Mouse (Mus musculus): Measurements from ENCODE around the gene Zfp654. TPM values are rescaled to one million over a fixed set of nuclear protein-coding genes. Genes with fewer than 3 reads are reported as not detected.

Gene Zfp654
- total and polyA plus RNA-seq, 3 experiments, result 6.5 to 22.6 (median 7.1) TPM

DNA sequence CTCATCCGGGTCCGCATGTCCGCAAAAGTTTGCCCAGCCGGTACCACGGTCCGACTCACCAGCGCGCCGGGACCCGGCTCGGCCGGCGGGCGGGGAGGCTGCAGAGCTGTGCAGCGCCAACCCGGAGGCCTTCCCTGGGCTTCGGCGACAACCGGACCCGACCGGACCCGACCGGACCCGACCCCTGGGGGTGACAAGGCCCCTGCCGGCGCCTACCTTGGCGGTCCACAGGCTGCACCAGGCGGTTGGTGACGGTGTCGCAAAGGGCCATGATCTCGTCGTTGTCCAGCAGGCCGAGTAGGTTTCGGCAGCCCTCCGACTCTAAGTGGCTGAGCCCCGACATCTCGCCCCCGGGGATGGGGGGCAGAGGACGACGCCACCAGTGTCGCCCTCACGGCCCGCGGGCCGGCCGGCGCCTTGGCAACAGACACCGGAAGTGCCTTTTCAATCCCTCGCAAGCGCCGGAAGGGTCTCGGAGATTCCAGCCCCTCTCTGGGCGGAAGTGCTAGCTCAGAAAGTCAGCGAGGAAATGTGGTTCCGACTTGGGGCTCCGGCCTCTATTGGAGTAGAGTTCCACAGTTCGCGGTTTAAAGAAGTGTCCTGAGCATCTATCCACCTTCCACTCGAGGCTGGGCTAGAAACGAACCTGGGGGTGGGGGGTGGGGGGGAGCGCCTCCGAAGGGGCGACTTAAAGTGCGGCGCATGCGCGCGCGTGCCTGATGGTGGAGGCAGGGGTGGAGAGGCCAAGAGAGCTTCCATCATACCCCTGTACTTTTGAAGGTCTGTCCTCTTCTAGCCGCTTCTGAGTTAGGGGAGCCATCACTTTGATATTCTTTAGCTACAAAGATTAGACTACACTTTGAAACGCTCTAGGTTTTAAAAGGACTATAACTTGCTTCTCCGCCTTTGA, 80.7 kb downstream of the Zfp654 start, which contains the start of gene 4930453N24Rik (continued):
- no peak for TF ChIP-seq SMC3 (IDR thresholded peaks at IDR 0.05; ENCODE audit: low read depth, low read length)

DNA sequence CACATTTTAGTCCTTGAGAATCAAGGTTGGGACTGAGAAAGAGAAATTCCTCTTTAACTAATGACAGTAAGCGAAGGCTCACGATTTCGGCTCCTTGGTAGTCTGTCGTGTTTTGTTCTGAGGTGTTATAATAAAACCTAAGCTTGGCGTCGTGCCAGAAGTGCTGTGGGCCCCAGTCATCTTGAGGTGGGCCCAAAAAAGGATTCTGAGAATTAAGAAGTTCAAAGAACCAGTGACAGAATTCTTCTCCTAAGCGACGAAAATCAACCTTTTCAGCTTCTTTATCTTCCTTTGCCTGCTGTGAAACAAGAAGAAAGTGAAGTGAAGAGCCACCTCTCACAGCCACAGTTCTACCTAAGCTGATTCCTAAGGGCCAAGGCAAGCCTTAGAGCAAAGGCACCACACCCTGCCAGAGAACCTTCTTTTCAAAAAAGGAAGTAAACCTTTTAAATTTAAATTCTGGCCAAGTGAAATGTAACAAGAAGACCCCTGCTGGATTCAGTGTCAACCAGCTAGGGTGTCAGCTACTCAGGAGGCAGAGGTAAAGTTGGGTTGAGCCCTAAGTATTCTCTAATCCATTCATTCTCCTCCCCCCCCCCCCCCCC, 84.7 kb downstream of the Zfp654 start:
- H3K27ac ChIP-seq (ENCODE audit: insufficient read depth, low read depth), result no peak overlapping the region

DNA sequence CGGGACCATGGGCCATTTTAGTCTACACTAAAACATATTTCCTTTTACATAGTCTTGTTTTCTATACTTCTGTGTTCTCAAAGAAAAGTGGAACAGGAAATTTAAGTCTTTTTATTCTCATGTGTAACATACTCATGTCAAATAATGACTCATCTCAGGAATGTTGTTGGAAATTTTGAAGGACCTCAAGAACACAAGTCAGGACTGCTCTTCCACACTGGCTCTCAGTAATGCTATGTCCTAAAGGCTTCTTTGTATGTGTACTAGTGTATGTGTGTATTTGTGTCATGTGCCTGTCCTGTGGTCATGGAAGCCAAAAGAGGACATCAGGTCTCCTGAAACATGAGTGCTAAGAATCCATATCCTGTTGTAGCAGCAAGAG, 92.2 kb downstream of the Zfp654 start:
- Histone ChIP-seq H3K27me3 (replicated peaks) (no peaks in the 10 kb centered on the region), H3K4me1 (ENCODE audit: control insufficient read depth in 1 of 2, insufficient read depth in 2 of 2) (peaks cover 4 to 29% of the 10 kb centered on the region in 2 experiments; a peak in 3 of 4 replicates), H3K27ac (ENCODE audit: insufficient read depth, low read depth) (no peak overlapping the region), H3K4me3 (replicated peaks in 1 of 3; ENCODE audit: low read depth in 2 of 3, low read length in 2 of 3, poor library complexity in 1 of 3) (no peak overlapping the region), H3K36me3 (replicated peaks in 1 of 2; ENCODE audit: control insufficient read depth in 1 of 2, insufficient read depth in 1 of 2, low read length in 1 of 2) (peaks cover 11 to 21% of the 10 kb centered on the region in 2 experiments), H3K79me2 (replicated peaks; ENCODE audit: control insufficient read depth, extremely low read depth, insufficient read depth, poor library complexity, severe bottlenecking) (no peaks in the 10 kb centered on the region), H3K9me3 (replicated peaks; ENCODE audit: low read length) (peaks cover 27% of the 10 kb centered on the region), H3K9ac (ENCODE audit: insufficient read depth, low read depth) (no peak overlapping the region), H3K4me2 (ENCODE audit: insufficient read depth, low read depth, poor library complexity, severe bottlenecking) (no peak overlapping the region)
- DNase-seq (ENCODE audit: extremely low read depth), result no peak
- in situ Hi-C loops (cut with MboI; ENCODE audit: low pct_ligation_motif_present, low pct_unique_long_range_greater_than_20kb, low sequenced_read_pairs), result loop anchor here (25.0 kb wide), 1 partner anchor 728 kb away; no protein-coding TSS in a partner anchor
- TF ChIP-seq TCF12 (IDR thresholded peaks at IDR 0.05; ENCODE audit: low read depth, low read length), result no peak
- no peak for TF ChIP-seq BHLHE40 (IDR thresholded peaks at IDR 0.05; ENCODE audit: low read depth, low read length)
- TF ChIP-seq MXI1 (IDR thresholded peaks at IDR 0.05; ENCODE audit: low read depth, low read length), result no peak
- TF ChIP-seq UBTF (IDR thresholded peaks at IDR 0.05; ENCODE audit: low read depth, low read length), result no peak
- dilution Hi-C loops (cut with MboI; ENCODE audit: extremely low pct_ligation_motif_present, extremely low pct_unique_long_range_greater_than_20kb, low sequenced_read_pairs), result no loop called here

More for the DNA sequence above, 84.7 kb downstream of the Zfp654 start:
- no peaks in the 10 kb centered on the region for H3K27me3 ChIP-seq (replicated peaks)
- H3K9me3 ChIP-seq (replicated peaks; ENCODE audit: low read length), result peaks cover 23% of the 10 kb centered on the region
- H3K79me2 ChIP-seq (replicated peaks; ENCODE audit: control insufficient read depth, extremely low read depth, insufficient read depth, poor library complexity, severe bottlenecking), result peaks cover 20% of the 10 kb centered on the region
- no peak overlapping the region for H3K9ac ChIP-seq (ENCODE audit: insufficient read depth, low read depth)
- dilution Hi-C loops (cut with MboI; ENCODE audit: extremely low pct_ligation_motif_present, extremely low pct_unique_long_range_greater_than_20kb, low sequenced_read_pairs), result no loop called here
- DNase-seq (ENCODE audit: extremely low read depth), result no peak
- no peak overlapping the region for H3K4me2 ChIP-seq (ENCODE audit: insufficient read depth, low read depth, poor library complexity, severe bottlenecking)
- H3K4me3 ChIP-seq (replicated peaks in 1 of 3; ENCODE audit: low read depth in 2 of 3, low read length in 2 of 3, poor library complexity in 1 of 3), result no peak overlapping the region
- H3K4me1 ChIP-seq (ENCODE audit: control insufficient read depth in 1 of 2, insufficient read depth in 2 of 2), result peaks cover 0 to 17% of the 10 kb centered on the region in 2 experiments; a peak in 3 of 4 replicates
- in situ Hi-C loops (cut with MboI; ENCODE audit: low pct_ligation_motif_present, low pct_unique_long_range_greater_than_20kb, low sequenced_read_pairs), result loop anchor here (5.0 to 25.0 kb wide), 2 partner anchors 111 to 721 kb away; no protein-coding TSS in a partner anchor
- TF ChIP-seq MAZ (IDR thresholded peaks at IDR 0.05; ENCODE audit: low read depth, low read length) (no peak), GABPA (IDR thresholded peaks at IDR 0.05; ENCODE audit: insufficient replicate concordance, low read depth, low read length) (no peak), CHD1 (IDR thresholded peaks at IDR 0.05; ENCODE audit: low read depth, low read length) (no peak), ZKSCAN1 (IDR thresholded peaks at IDR 0.05; ENCODE audit: borderline replicate concordance, low read depth, low read length) (no peak), SIN3A (IDR thresholded peaks at IDR 0.05; ENCODE audit: low read length) (no peak), KAT2A (IDR thresholded peaks at IDR 0.05; ENCODE audit: insufficient replicate concordance, low read length) (no peak), UBTF (IDR thresholded peaks at IDR 0.05; ENCODE audit: low read depth, low read length) (no peak)
- H3K36me3 ChIP-seq (replicated peaks in 1 of 2; ENCODE audit: control insufficient read depth in 1 of 2, insufficient read depth in 1 of 2, low read length in 1 of 2), result peaks cover 25 to 53% of the 10 kb centered on the region in 2 experiments
